Mouse (Mus musculus) lung, adult 2 months (tissue): ENCODE results near the gene Apol7b. TPM values are rescaled to one million over a fixed set of nuclear protein-coding genes. Genes with fewer than 3 reads are reported as not detected.
"Not testable (repeated sequence)": the region's sequence is repeated elsewhere in the genome, so short reads cannot be mapped to it uniquely, and the experiment has no call there.

Experiments
- DNase-seq: peaks from one replicate; pipeline ENCODE4 v3.0.0; 2022
- H3K4me1 ChIP-seq: fragments of 200-500 bp; 2 replicates; pipeline ENCODE4 v1.6.1; 2011; ENCODE audit warnings: low read length; ENCODE audit not compliant: control insufficient read depth, insufficient read depth
- H3K4me3 ChIP-seq: fragments of 200-500 bp; replicated peaks from 2 replicates; pipeline ENCODE3; 2011; ENCODE audit warnings: low read depth, mild to moderate bottlenecking, control low read depth, low read length; ENCODE audit errors: extremely low read depth
- CTCF ChIP-seq: fragments of 200-500 bp; IDR thresholded peaks from 2 replicates; pipeline ENCODE4 v1.5.1; 2011; ENCODE audit warnings: mild to moderate bottlenecking, low read length, control low read depth; ENCODE audit not compliant: insufficient read depth
- POLR2A ChIP-seq: fragments of 200-500 bp; IDR thresholded peaks from 2 replicates; pipeline ENCODE4 v1.6.1; 2011; ENCODE audit warnings: low read depth, mild to moderate bottlenecking, control low read depth, low read length, borderline replicate concordance; ENCODE audit errors: extremely low read depth
- WGBS: fragments of 180-500 bp; shearing (Covaris S2); methylation state at CpG from one replicate; pipeline ENCODE4 v1.1.7; 2018; 5-methylcytosine and 5-hydroxymethylcytosine counted together
- polyA plus RNA-seq: library from polyadenylated mRNA; depleted of rRNA; stranded (reverse); fragments of >200 nt; gene quantifications from 2 replicates; pipeline ENCODE4 v1.2.3, GENCODE M21; 2012; rRNA removed

Apol7b gene
- polyA plus RNA-seq, result not detected in 2 replicates

DNA sequence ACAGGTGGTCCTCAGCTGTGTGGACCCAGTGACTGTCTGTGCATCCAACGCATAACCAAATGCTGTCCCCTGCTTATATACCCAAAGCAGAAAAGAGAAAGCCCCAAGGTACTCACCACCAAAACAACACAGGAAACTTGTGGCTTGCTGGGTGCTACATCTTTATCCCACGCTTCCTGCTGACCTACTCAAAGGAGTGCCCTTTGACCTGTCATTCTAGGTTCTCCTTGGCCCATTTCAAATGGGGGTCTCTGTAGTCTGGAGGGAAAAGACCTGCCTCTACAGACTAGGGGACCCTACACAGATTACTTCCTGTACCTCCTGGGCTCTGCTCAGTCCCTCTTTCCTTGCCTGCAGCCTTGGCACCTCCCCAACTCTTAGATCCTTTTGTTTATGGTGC is at the start of gene Apol7b:
Gene Apol7b (minus strand): TSS at position 101 of the 400 bp plus-strand sequence.
- not testable (repeated sequence) for H3K4me1 ChIP-seq, H3K4me3 ChIP-seq, DNase-seq
- WGBS, result 92% methylated on average over 2 of the region's 2 CpGs

DNA sequence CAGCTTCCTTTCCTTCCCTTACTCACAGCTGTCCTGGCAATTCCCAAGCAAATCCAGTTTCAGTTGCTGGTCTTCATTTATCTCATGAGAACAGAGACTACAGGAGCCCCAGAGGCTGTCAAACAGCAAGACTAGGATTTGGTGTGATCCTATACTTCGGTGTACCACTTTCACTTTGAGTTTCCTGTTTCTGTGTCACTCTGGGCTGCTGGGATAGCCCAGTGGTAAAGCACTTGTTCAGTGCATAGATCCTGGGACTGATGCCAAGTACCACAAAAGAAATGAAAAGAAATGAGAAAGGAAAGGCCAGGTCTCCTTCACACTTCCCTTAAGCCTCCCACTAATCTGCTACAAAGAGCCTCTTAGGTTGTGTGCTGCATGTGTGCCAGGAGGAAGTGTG is 47.4 kb upstream of the Apol7b start:
- not testable (repeated sequence) for H3K4me1 ChIP-seq, DNase-seq, H3K4me3 ChIP-seq
- WGBS, result 26% methylated on average over 1 of the region's 1 CpGs

DNA sequence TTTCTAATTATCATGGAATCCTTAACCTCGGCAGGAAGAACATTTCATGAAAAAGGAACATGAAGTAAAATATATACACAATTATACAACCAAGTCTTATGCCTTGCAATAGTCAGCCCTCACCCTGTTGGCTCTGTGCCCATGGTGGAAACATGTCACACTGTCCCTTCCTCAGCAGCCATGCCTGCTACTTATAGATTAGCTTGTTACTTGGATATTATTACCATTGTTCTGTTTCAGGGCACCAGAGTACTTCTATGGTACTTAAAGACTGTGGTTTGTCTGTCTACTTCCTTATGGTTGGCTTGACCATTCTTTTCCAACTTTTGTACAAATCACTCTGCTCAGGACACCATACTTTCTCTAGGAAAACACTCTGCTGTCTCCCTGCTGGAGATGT is 45.9 kb upstream of the Apol7b start:
- WGBS, result no CpG with 5 or more reads among the region's 1 CpGs
- not testable (repeated sequence) for DNase-seq, H3K4me3 ChIP-seq

DNA sequence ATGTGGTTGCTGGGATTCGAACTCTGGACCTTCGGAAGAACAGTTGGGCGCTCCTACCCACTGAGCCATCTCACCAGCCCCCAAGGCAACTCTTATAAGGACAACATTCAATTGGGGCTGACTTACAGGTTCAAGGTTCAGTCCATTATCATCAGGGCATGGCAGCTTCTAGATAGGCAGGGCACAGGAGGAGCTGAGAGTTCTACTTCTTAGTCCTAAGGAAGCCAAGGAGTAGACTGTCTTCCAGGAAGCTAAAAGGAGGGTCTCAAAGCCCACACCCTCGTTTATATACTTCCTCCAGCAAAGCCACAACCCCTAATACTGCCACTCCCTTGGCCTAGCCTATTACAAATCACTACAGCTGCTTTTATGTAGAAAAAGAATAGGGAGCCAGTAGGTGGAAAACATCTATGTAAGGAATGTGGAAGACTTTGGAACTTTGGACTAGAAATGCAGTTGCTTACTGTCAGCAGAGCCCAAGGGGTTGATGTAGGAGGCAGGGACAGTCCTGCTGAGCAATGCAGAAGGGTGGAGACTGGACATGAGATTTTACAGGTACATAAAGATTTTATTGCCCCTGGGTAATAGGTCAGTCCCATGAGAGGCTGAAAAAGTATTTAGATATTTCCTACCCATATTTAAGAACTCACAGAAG is 35.0 kb upstream of the Apol7b start:
- H3K4me1 ChIP-seq, result no peaks in the 10 kb centered on the region
- 63% methylated on average over 4 of the region's 4 CpGs for WGBS
- DNase-seq, result no peak
- TF ChIP-seq POLR2A (no peak), CTCF (no peak)
- no peak overlapping the region for H3K4me3 ChIP-seq

More for the DNA sequence above, 45.9 kb upstream of the Apol7b start:
- not testable (repeated sequence) for H3K4me1 ChIP-seq

DNA sequence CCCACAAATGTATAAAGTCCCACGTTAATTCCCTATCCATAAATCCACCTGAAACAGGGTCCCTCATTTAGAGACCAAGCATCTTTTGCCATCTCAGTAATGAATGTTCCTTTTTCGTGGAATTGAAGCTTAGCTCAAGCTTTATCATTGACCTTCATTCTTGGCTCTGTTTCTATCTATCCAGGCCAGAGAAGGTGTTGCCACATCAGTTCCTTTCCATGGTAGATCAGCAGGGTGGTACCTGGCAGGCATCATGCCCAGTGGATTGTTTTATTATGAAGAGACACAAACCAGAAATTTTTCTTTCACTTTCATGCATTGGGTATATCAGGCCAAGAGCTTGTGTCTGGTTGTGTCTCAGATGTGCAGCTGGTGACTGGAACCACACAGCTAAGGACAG is 29.4 kb upstream of the Apol7b start, which contains the start of gene Apol10a:
Gene Apol10a (plus strand): TSS at position 355 of the 400 bp plus-strand sequence.
- not testable (repeated sequence) for H3K4me1 ChIP-seq, DNase-seq, H3K4me3 ChIP-seq
- WGBS, result 64% methylated on average over 2 of the region's 2 CpGs

DNA sequence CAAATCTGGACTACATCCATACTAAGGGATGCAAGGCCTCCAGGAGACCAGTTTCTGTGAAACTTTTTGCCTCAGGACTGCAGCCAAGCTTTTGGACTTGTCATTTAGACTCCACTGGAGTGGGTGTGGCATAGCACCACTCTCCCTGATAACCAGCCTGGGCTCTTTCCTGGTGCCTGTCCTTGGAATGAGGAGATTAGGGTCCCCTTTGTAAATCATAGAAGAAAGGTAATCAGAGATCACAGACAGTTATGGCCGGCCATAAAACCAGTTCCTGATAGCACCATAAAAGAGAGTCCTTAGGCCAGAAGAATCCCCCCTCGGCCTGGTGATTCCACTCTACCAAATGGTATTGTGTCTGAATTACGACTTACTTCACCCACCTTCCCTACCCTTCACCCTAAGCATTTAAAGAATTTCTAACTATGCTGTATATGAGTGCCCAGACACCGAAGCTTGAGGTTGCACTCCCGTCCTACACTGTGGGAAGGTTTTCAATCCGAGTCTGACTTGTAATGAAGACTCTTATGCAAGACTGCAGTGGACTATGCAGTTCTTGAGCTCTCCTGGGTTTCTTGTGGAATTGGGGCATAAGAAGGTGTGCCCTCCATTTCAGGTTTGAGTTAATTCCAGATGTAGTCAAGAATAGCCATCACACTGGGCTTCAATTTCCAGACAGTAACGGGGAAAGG is 27.6 kb upstream of the Apol7b start:
- DNase-seq, H3K4me1 ChIP-seq, H3K4me3 ChIP-seq: not testable (repeated sequence)
- 74% methylated on average over 7 of the region's 7 CpGs for WGBS

DNA sequence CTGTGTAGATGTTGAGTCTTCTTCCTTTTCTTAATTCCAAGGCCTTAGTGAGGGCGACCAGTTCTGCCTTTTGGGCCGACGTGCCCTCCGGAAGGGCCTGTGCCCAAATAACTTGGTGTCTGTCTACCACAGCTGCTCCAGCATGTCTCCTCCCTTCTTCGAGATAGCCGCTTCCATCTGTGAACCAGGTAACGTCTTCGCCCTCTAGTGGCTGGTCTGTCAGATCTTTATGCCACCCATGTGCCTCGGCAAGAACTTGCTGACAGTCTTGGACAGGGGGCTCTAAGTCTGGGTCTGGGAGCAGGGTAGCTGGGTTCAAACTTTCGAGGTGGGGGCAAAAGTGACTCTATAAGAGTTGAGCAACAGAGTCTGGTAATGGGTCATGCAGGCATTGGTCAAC is 2.6 kb upstream of the Apol7b start:
- not testable (repeated sequence) for H3K4me1 ChIP-seq, DNase-seq, H3K4me3 ChIP-seq
- TF ChIP-seq CTCF, result 0 out of 2 replicates have a peak, but pooled peaks have one; percentile 2
- 44% methylated on average over 10 of the region's 10 CpGs for WGBS

DNA sequence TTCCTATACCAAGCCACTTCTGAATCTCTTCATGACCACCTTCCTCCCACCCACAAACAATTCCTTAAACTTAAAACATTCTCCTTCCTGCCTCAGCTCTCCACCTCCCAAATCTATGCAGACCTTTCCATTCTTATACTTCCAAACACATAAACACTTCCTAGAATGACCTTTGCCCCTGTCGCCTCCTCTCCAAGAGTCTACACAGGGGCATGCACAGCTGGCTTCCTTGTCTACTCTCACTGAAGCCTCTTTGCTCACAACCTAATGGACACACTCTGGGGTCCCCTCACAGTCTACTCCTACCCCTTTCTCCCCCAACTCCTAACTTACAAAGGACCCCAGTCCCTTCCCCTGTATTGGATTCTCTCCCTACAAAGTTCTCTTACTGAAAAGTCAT is 1.6 kb downstream of the Apol7b start:
- not testable (repeated sequence) for H3K4me1 ChIP-seq, DNase-seq, H3K4me3 ChIP-seq
- whole genome bisulfite sequencing, result 65% methylated on average over 1 of the region's 1 CpGs

DNA sequence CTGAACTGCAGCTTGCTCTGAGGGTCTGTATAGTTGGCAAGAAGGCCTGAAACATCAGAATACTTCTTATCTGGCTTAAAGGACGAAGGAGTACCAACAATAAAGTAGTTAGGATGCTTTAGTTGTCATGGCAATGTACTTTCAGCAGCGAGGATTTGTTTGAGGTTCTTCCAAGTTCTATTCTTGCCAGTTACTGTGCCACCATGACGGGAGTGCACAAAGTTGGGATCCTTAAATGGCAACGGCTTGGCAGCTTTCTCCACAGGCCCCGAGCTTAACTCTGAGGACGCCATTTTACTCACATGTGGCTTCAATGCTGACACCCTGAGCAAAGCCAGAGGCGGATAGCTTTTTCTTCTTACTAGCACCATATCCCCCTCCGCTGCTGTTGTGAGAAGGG is 2.5 kb downstream of the Apol7b start:
- 77% methylated on average over 8 of the region's 8 CpGs for WGBS
- not testable (repeated sequence) for H3K4me1 ChIP-seq, DNase-seq, H3K4me3 ChIP-seq

DNA sequence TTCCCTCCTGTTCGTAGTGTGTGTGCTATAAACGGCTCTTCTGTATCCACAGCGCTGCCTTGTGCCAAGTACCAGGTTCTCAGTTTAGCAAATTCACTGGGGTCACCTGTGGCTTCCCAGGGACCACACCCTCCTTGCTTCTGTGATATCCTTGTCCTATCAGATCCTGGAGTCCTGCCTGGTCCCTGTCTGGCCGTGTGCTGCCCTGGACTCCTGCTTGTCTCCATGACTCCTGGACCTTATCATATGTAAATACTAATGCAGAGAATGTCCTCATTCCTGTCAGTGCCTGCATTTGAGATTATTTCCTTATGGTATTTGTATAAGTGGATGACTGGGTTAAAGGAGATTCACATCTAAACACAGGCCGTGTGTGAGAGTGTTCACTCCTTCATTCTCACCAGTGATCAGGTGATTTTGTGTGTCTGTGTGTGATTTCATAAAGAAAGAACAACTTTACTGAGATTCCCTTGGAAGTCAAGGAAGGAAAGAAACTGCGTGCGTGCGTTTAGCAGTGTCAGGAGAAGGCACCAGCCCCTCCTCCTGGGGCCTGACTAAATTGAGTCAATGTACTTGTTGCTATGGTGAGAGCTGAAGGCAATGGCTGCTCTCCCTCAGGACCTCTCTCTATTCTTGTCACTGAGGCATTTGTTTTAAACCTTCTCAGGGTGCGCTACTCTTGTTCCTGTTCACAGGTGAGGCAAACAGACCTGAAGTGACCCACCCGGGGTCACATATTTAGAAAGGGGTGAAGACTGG is 18.4 kb downstream of the Apol7b start:
- not testable (repeated sequence) for H3K4me3 ChIP-seq, DNase-seq, H3K4me1 ChIP-seq
- 58% methylated on average over 9 of the region's 10 CpGs for WGBS

DNA sequence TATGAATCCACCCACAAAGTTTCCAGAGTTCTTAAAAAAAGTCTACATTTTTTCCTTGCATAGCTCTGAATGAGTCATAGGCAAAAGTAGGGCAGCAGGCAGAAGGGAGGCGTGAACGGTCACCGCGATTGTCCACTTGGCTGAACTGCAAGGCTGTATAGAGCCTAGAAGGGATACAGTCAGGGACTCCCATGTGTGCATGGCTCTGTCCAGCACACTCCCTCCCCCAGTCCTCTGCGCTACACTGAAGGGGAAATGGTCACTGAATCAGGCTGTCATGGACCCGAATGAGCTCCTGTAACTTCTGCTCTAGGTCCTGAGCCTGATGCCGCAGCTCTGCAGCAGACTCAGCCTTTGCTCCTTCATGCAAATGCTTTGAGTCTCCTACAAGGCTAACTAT is 24.4 kb downstream of the Apol7b start:
- H3K4me3 ChIP-seq, DNase-seq, H3K4me1 ChIP-seq: not testable (repeated sequence)
- 54% methylated on average over 3 of the region's 7 CpGs for whole genome bisulfite sequencing

DNA sequence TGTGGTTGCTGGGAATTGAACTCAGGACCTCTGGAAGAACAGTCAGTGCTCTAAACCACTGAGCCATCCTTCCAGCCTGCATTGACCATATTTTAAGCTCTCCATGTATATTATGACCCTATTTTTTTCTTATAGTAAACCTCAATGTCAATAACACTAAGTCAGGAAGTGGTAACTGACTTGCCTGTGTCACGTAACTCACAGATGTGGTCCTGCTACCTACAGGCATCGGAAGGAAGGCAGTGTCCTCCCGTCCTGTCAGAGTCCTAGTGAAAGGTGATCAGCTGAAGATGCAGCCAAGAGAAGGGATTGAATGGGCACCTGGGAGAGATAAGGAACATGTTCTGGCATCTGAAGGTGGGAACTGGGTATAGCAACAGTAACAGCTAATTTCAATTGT is 27.6 kb downstream of the Apol7b start:
- DNase-seq, H3K4me1 ChIP-seq, H3K4me3 ChIP-seq: not testable (repeated sequence)
- WGBS, result no CpG with 5 or more reads among the region's 3 CpGs

DNA sequence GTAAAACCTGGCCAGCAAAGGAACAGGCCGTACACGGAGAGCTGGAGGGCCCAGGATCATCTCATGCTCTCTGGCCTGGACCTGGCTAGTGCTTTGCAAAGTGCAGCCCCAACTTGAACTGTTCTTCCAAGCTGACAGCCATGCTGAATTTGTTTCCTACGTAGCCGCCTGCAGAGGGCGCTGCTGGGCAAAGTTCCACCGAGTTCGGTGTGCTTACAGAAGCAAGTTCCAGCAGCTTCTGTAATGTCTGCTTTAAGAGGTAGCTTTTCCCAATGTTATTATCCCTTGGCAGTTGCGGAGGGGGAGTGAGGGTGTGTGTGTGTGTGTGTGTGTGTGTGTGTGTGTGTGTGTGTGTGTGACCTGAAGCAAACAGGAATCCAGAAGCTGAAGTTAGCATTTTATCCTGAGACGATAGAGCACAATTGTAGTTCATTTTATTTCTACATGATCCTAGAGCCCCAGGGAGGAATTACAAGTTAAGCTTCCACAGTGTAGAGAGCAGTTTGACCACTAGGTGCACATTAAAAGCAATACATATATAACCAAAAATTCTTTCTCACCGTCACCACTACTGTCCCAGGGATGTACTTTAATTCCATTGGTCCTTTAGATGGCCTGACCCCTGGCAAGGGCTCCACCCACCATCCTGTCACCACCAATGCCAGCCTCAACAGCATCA is 30.5 kb downstream of the Apol7b start:
- not testable (repeated sequence) for H3K4me1 ChIP-seq, H3K4me3 ChIP-seq, DNase-seq
- 19% methylated on average over 5 of the region's 10 CpGs for WGBS

DNA sequence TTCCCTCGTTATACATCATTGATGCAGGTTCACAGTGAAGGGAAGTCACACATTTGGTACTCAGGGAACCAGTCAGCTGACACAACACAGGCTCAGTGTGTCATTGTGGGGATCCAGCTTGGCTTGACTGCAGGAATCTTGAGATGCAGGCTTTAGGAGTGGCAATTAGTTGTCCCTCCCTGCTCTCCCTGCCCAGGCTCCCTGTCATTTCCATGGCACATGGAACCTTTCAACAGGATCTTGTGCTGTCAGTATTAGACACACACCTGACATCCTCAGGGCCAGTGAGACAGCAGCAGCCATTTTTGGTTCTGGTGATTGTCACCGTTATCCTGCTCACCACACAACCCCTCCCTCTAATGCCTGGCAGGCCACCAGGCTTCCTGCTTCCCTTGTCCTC is 31.6 kb downstream of the Apol7b start:
- not testable (repeated sequence) for H3K4me1 ChIP-seq, DNase-seq, H3K4me3 ChIP-seq
- WGBS, result 67% methylated on average over 2 of the region's 2 CpGs

DNA sequence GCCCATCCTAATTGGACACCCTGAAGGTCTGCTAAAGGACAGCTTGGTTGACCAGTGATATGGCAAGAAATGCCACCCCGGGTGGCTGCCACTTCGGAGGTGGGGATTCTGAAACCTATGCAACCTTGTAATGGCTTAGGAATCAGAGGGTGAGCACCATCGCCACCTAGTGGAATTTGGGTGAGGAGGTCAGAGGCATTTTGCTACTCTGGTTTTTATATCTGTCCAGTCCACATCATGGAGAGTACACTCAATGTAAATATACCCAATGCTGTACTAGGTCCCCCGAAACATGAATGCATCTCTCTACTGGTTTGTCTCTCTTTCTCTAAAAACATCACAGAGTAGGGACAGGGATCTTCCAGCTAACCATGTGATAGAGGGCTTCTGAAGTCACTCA is 34.6 kb downstream of the Apol7b start:
- DNase-seq, H3K4me3 ChIP-seq, H3K4me1 ChIP-seq: not testable (repeated sequence)
- 15% methylated on average over 4 of the region's 4 CpGs for WGBS
